Mouse (Mus musculus): ENCODE measurements around the gene Parg. TPM values are rescaled to one million over a fixed set of nuclear protein-coding genes. Genes with fewer than 3 reads are reported as not detected.

Parg gene
- 43.0 and 43.8 TPM in 2 replicates for total RNA-seq (2012; rRNA removed)
- polyA plus RNA-seq (2012; ENCODE audit: insufficient read depth in 1 of 2, insufficient read length in 2 of 2, low read depth in 1 of 2, low replicate concordance in 2 of 2, missing spikeins in 1 of 2), result 10 to 100 TPM in 1 of 2 experiments, not detected in 1; 32.6 TPM

GRCm38 (mm10) chr14:32201791-32202451, at the start of gene Parg, which contains the start of gene Timm23:
Gene Parg (plus strand): TSS chr14:32201949.
Gene Timm23 (minus strand): TSS chr14:32201898.
- Histone ChIP-seq H3K9ac (ENCODE audit: control insufficient read depth, low read depth, low read length, poor library complexity, severe bottlenecking) (peak within 1 kb of the TSS; percentile 100), H3K27me3 (ENCODE audit: control insufficient read depth in 1 of 2, insufficient read depth in 2 of 2, low read length in 2 of 2) (no peaks in the 10 kb centered on the region), H3K9me3 (replicated peaks; ENCODE audit: insufficient read depth, low read length) (no peaks in the 10 kb centered on the region), H3K27ac (ENCODE audit: control insufficient read depth, low read depth, low read length) (peak within 1 kb of the TSS; percentile 87), H3K4me1 (ENCODE audit: control insufficient read depth in 1 of 2, insufficient read depth in 2 of 2, low read length in 2 of 2) (peaks cover 8 to 17% of the 10 kb centered on the region in 2 experiments), H3K4me3 (ENCODE audit: control insufficient read depth in 1 of 2, insufficient read depth in 1 of 2, low read depth in 2 of 2, low read length in 2 of 2) (peak within 1 kb of the TSS; percentile 98 to 100), H3K36me3 (ENCODE audit: control insufficient read depth in 1 of 2, insufficient read depth in 2 of 2, low read length in 2 of 2) (peaks cover 22 to 41% of the 10 kb centered on the region in 2 experiments), H3K79me2 (ENCODE audit: control insufficient read depth, insufficient read depth, low read length, poor library complexity) (peaks cover 64% of the 10 kb centered on the region)
- peak; percentile 93 for DNase-seq (ENCODE audit: low read depth, low spot score)
- TF ChIP-seq RAD21 (IDR thresholded peaks at IDR 0.05; ENCODE audit: low read depth, low read length) (no peak), ELF1 (IDR thresholded peaks at IDR 0.05; ENCODE audit: low read depth, low read length) (peak; percentile 93), ZMIZ1 (IDR thresholded peaks at IDR 0.05; ENCODE audit: low read depth, low read length) (no peak), RCOR1 (IDR thresholded peaks at IDR 0.05; ENCODE audit: low read depth, low read length) (no peak), USF1 (IDR thresholded peaks at IDR 0.05; ENCODE audit: low read depth, low read length) (no peak), POLR2AphosphoS5 (IDR thresholded peaks at IDR 0.05; ENCODE audit: borderline replicate concordance, low read depth, low read length) (no peak), EP300 (IDR thresholded peaks at IDR 0.05; ENCODE audit: low read depth in 1 of 2, low read length in 2 of 2) (no peak), BHLHE40 (IDR thresholded peaks at IDR 0.05; ENCODE audit: borderline replicate concordance, low read depth, low read length) (no peak), MYC (IDR thresholded peaks at IDR 0.05; ENCODE audit: low read depth, low read length) (no peak), NELFE (IDR thresholded peaks at IDR 0.05; ENCODE audit: low read depth, low read length) (peak; percentile 67), TCF12 (IDR thresholded peaks at IDR 0.05; ENCODE audit: low read depth, low read length) (no peak; the same call in 1 of the 2 replicates), CHD2 (IDR thresholded peaks at IDR 0.05; ENCODE audit: low read length) (no peak), MXI1 (IDR thresholded peaks at IDR 0.05; ENCODE audit: low read depth, low read length) (peak; percentile 88), MAZ (IDR thresholded peaks at IDR 0.05; ENCODE audit: low read depth, low read length) (no peak), MAX (IDR thresholded peaks at IDR 0.05; ENCODE audit: low read length) (peak; percentile 59), JUND (IDR thresholded peaks at IDR 0.05; ENCODE audit: low read depth, low read length) (no peak), POLR2AphosphoS2 (IDR thresholded peaks at IDR 0.05; ENCODE audit: low read length) (0 out of 2 replicates have a peak, but pooled peaks have one; percentile 55), USF2 (IDR thresholded peaks at IDR 0.05; ENCODE audit: borderline replicate concordance in 1 of 2, insufficient read depth in 1 of 2, low read depth in 1 of 2, low read length in 2 of 2) (no peak), ZC3H11A (IDR thresholded peaks at IDR 0.05; ENCODE audit: low read depth, low read length) (no peak), ZKSCAN1 (IDR thresholded peaks at IDR 0.05; ENCODE audit: low read depth, low read length) (no peak), GABPA (IDR thresholded peaks at IDR 0.05; ENCODE audit: low read depth, low read length) (no peak), UBTF (IDR thresholded peaks at IDR 0.05; ENCODE audit: borderline replicate concordance, insufficient read depth, low read depth, low read length) (no peak), E2F4 (IDR thresholded peaks at IDR 0.05; ENCODE audit: borderline replicate concordance, low read depth, low read length) (no peak), MAFK (IDR thresholded peaks at IDR 0.05; ENCODE audit: borderline replicate concordance, low read depth, low read length) (no peak), SIN3A (IDR thresholded peaks at IDR 0.05; ENCODE audit: low read length) (peak; percentile 88), CTCF (IDR thresholded peaks at IDR 0.05 in 2 of 3, conservative IDR thresholded peaks at IDR 0.05 in 1 of 3; ENCODE audit: control insufficient read depth in 1 of 3, insufficient read depth in 1 of 3, low read depth in 2 of 3, low read length in 3 of 3, poor library complexity in 1 of 3, severe bottlenecking in 1 of 3) (no peak), GATA1 (IDR thresholded peaks at IDR 0.05; ENCODE audit: low read depth, low read length) (no peak), MYB (IDR thresholded peaks at IDR 0.05; ENCODE audit: low read depth, low read length) (no peak), KAT2A (conservative IDR thresholded peaks at IDR 0.05; ENCODE audit: low read depth, low read length) (peak; percentile 73; the same call in 1 of the 2 replicates), POLR2A (IDR thresholded peaks at IDR 0.05; ENCODE audit: control insufficient read depth in 1 of 2, insufficient read depth in 1 of 2, low read depth in 1 of 2, low read length in 2 of 2, poor library complexity in 1 of 2) (peak; percentile 67 to 79; a peak in 3 of 4 replicates), ZNF384 (IDR thresholded peaks at IDR 0.05; ENCODE audit: low read depth, low read length) (no peak), ETS1 (IDR thresholded peaks at IDR 0.05; ENCODE audit: low read depth, low read length) (no peak), TBP (IDR thresholded peaks at IDR 0.05; ENCODE audit: low read depth, low read length) (peak; percentile 47; the same call in 1 of the 2 replicates), CHD1 (IDR thresholded peaks at IDR 0.05; ENCODE audit: low read depth, low read length) (0 out of 2 replicates have a peak, but pooled peaks have one; percentile 40), SMC3 (IDR thresholded peaks at IDR 0.05; ENCODE audit: low read depth, low read length) (no peak), NRF1 (IDR thresholded peaks at IDR 0.05; ENCODE audit: insufficient read depth, low read depth, low read length, poor library complexity, severe bottlenecking) (no peak)

Data from MEL (cell line).